Comparison of ENCODE assay signal across 9 mouse cellular contexts in the genomic region with DNA sequence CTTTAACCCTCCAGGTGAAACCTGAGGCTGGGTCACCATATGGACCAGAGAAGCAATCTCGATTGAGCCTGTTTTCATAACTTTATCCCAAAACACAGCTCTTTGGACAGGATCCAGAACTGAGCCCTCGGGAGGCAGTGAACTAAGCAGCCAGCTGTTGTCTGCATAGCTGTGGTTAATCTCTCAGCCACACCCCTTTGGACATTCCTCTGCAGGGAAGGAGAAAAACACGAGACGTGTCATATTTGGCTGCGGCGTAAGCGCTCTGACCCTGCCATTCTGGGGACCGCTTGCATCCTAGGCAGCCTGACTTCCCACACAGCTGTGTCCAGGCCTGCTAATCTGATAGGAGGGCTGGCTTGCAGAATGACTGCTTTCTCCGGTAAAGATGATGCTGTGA. TPM values are rescaled to one million over a fixed set of nuclear protein-coding genes. Genes with fewer than 3 reads are reported as not detected.
DNase-seq lines count a peak whose midpoint lies in the region; ATAC-seq lines count a peak whose summit lies in the region.
"Had no signal": no experiment of that assay in that cellular context is flagged by ENCODE, and none has a peak within 500 bp of the region (broad histone marks: within the 10 kb centered on the region; RNA-seq: fewer than 3 reads in every experiment).

No protein-coding gene starts in this region.

- ATAC-seq in hindbrain, embryonic 16.5 days: peak; percentile 35; the same call in 1 of the 2 replicates
- ATAC-seq in hindbrain, embryonic 13.5 days (ENCODE audit: low FRiP score): no peak
- ATAC-seq in embryonic facial prominence, embryonic 11.5 days (replicated peaks; ENCODE audit: insufficient number of reproducible peaks, low FRiP score, low TSS enrichment, low read depth): 0 out of 2 replicates have a peak, but pooled peaks have one; percentile 32

- H3K27me3 ChIP-seq in hindbrain, embryonic 16.5 days (replicated peaks; ENCODE audit: control insufficient read depth, insufficient read depth, low read length): no peaks in the 10 kb centered on the region
- H3K27me3 ChIP-seq in hindbrain, embryonic 13.5 days: no peaks in the 10 kb centered on the region
- H3K27me3 ChIP-seq in embryonic facial prominence, embryonic 11.5 days (ENCODE audit: control insufficient read depth, insufficient read depth, low read length): no peaks in the 10 kb centered on the region

- no peaks in the 10 kb centered on the region for H3K9me3 ChIP-seq in hindbrain, embryonic 16.5 days (ENCODE audit: control insufficient read depth, low read length)
- no peaks in the 10 kb centered on the region for H3K9me3 ChIP-seq in hindbrain, embryonic 13.5 days
- H3K9me3 ChIP-seq in embryonic facial prominence, embryonic 11.5 days (replicated peaks; ENCODE audit: control insufficient read depth, low read length): no peaks in the 10 kb centered on the region

- WGBS in hindbrain, embryonic 16.5 days: 34% methylated on average over 9 of the region's 9 CpGs
- 35% methylated on average over 9 of the region's 9 CpGs for WGBS in hindbrain, embryonic 13.5 days
- 37% methylated on average over 9 of the region's 9 CpGs for WGBS in embryonic facial prominence, embryonic 11.5 days

- no peaks in the 10 kb centered on the region for H3K36me3 ChIP-seq in hindbrain, embryonic 16.5 days (ENCODE audit: control insufficient read depth, insufficient read depth, low read length)
- no peaks in the 10 kb centered on the region for H3K36me3 ChIP-seq in hindbrain, embryonic 13.5 days
- H3K36me3 ChIP-seq in embryonic facial prominence, embryonic 11.5 days (replicated peaks; ENCODE audit: control insufficient read depth, insufficient read depth, low read depth, low read length): no peaks in the 10 kb centered on the region
- H3K36me3 ChIP-seq: G1E had no signal

- intact Hi-C loops in heart, postnatal 10 days (cut with DNase I): no loop called here

- no peak overlapping the region for H3K4me2 ChIP-seq in hindbrain, embryonic 16.5 days (ENCODE audit: low read length)
- no peak overlapping the region for H3K4me2 ChIP-seq in hindbrain, embryonic 13.5 days
- H3K4me2 ChIP-seq in embryonic facial prominence, embryonic 11.5 days (ENCODE audit: low read depth, low read length): no peak overlapping the region

- no peak overlapping the region for H3K4me3 ChIP-seq in hindbrain, embryonic 16.5 days (ENCODE audit: low read length)
- H3K4me3 ChIP-seq in hindbrain, embryonic 13.5 days: no peak overlapping the region
- H3K4me3 ChIP-seq in embryonic facial prominence, embryonic 11.5 days (ENCODE audit: low read depth, low read length): no peak overlapping the region

- no peak overlapping the region for H3K9ac ChIP-seq in hindbrain, embryonic 16.5 days (ENCODE audit: low read depth, low read length)
- no peak overlapping the region for H3K9ac ChIP-seq in hindbrain, embryonic 13.5 days
- no peak overlapping the region for H3K9ac ChIP-seq in embryonic facial prominence, embryonic 11.5 days (replicated peaks; ENCODE audit: low read length)

- H3K4me1 ChIP-seq in hindbrain, embryonic 16.5 days (ENCODE audit: control insufficient read depth, insufficient read depth, low read depth, low read length): peaks cover 8% of the 10 kb centered on the region
- peaks cover 34% of the 10 kb centered on the region for H3K4me1 ChIP-seq in hindbrain, embryonic 13.5 days (replicated peaks)
- H3K4me1 ChIP-seq in embryonic facial prominence, embryonic 11.5 days (ENCODE audit: control insufficient read depth, insufficient read depth, low read length): no peaks in the 10 kb centered on the region; the same call in 1 of the 2 replicates

- DNase-seq in embryonic facial prominence, embryonic 11.5 days (ENCODE audit: low spot score): peak; percentile 56
- DNase-seq in heart, postnatal 10 days: peak; percentile 83 to 85
- peak; percentile 57 to 73 for DNase-seq in lung, adult 18-20 months
- no peak for DNase-seq in spleen, adult 18-20 months
- DNase-seq in thymus, postnatal 0 days (ENCODE audit: low spot score): no peak
- no peak for DNase-seq in cerebellum, adult 11-12 months

- H3K27ac ChIP-seq in hindbrain, embryonic 16.5 days (ENCODE audit: low read depth, low read length): no peak overlapping the region
- H3K27ac ChIP-seq in hindbrain, embryonic 13.5 days: no peak overlapping the region
- no peak overlapping the region for H3K27ac ChIP-seq in embryonic facial prominence, embryonic 11.5 days (replicated peaks; ENCODE audit: low read depth, low read length)

RNA-seq across cellular contexts. Expression of a gene that starts 55.6 kb away (rescaled TPM):
- polyA plus RNA-seq in hindbrain, embryonic 16.5 days (2015; fragmentation: Nextera tagmentation; extraction: Ambion mirVana): 70.7 and 90.1 TPM in 2 replicates
- polyA plus RNA-seq in hindbrain, embryonic 13.5 days (2015; fragmentation: Nextera tagmentation; extraction: Ambion mirVana): 77.5 and 88.4 TPM in 2 replicates
- polyA plus RNA-seq in embryonic facial prominence, embryonic 11.5 days (2014; fragmentation: Nextera tagmentation; extraction: Ambion mirVana): 65.3 and 69.8 TPM in 2 replicates
- 10 to 100 TPM; 80.1 to 96.8 TPM for total RNA-seq in heart, postnatal 10 days (2021)
- 66.0 and 76.6 TPM in 2 replicates for polyA plus RNA-seq in thymus, postnatal 0 days (2015; fragmentation: Nextera tagmentation; extraction: Ambion mirVana)

Comparison
In these comparisons a context has a peak if more than half of its experiments do, and no peak if none do; other contexts are left out.
1. DNase-seq: peak in embryonic facial prominence, embryonic 11.5 days (single experiment), heart, postnatal 10 days (2 of 2) and lung, adult 18-20 months (2 of 2); none in spleen, adult 18-20 months (0 of 2), thymus, postnatal 0 days (single experiment) and cerebellum, adult 11-12 months (single experiment).